Mouse (Mus musculus): ENCODE data around the gene C2cd5. TPM values are rescaled to one million over a fixed set of nuclear protein-coding genes. Genes with fewer than 3 reads are reported as not detected.

The C2cd5 gene
- total RNA-seq, 1 experiment = 26.5 TPM

DNA sequence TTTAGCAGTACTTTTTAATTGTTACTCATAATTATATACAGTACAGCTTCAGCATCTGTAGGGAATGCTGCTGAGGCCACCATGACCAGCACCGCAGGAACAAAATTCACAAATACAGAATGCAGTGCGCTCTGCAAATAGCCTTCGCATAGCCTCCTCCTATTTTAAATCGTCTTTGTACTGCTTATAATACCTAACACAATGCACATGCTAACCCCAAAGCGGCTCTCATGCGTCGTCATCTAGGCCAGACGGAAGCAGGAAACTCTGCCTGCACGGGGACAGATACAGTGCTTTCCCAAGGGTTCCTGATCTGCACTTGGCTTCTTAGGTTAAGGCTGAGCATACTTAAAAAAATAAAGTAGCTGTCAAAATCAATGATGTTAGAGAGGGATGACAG lies 29.2 kb downstream of the C2cd5 start:
- no peak for TF ChIP-seq ZC3H11A (IDR thresholded peaks at IDR 0.05; ENCODE audit: borderline replicate concordance, low read depth, low read length)
- no peak for TF ChIP-seq HCFC1 (IDR thresholded peaks at IDR 0.05; ENCODE audit: borderline replicate concordance, insufficient read depth, low read length)
- no peak for TF ChIP-seq ZNF384 (IDR thresholded peaks at IDR 0.05; ENCODE audit: low read depth, low read length)
- TF ChIP-seq MAFK (IDR thresholded peaks at IDR 0.05; ENCODE audit: insufficient read depth, low read depth, low read length) = no peak
- TF ChIP-seq CHD2 (IDR thresholded peaks at IDR 0.05; ENCODE audit: low read depth, low read length) = no peak
- Histone ChIP-seq H3K9me3 (ENCODE audit: control insufficient read depth, insufficient read depth, low read depth, low read length) (no peaks in the 10 kb centered on the region), H3K4me3 (ENCODE audit: insufficient read depth in 1 of 2, low read depth in 1 of 2, low read length in 2 of 2, poor library complexity in 1 of 2, severe bottlenecking in 1 of 2) (no peak overlapping the region), H3K4me1 (ENCODE audit: control insufficient read depth in 2 of 2, insufficient read depth in 2 of 2, low read length in 2 of 2, poor library complexity in 1 of 2) (peaks cover 2 to 9% of the 10 kb centered on the region in 2 experiments), H3K27ac (ENCODE audit: insufficient read depth, low read depth, low read length, poor library complexity, severe bottlenecking) (no peak overlapping the region), H3K9ac (ENCODE audit: insufficient read depth, low read depth, low read length, poor library complexity, severe bottlenecking) (peak overlapping the region; percentile 4; the same call in 1 of the 2 replicates), H3K36me3 (ENCODE audit: control insufficient read depth, insufficient read depth, low read length, poor library complexity, severe bottlenecking) (peaks cover 14% of the 10 kb centered on the region)
- no peak for DNase-seq (ENCODE audit: low read depth, low spot score)
- in situ Hi-C loops (cut with MboI; ENCODE audit: low sequenced_read_pairs in 2 of 2, unreplicated experiment in 2 of 2) = no loop called here

DNA sequence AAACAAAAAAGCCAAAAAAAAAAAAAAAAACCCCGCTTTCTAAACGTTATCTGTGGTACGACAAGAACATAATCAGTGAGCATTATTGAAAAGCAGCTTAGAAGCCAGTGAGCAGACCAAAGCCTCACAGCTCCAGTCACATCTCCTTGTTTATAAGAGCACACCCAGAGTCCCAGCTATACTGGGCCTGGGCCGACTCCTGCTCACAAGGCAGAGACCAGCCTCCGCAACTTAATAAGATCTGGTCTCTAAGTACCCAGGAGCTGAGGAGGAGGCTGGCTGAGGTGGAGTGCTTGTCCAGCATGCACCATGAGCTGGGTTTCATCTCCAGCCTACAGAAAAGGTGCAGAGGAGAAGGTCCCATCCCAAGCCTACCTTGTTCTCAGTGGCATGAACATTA lies 29.9 kb downstream of the C2cd5 start:
- no peak overlapping the region for H3K27ac ChIP-seq (ENCODE audit: insufficient read depth, low read depth, low read length, poor library complexity, severe bottlenecking)
- H3K9ac ChIP-seq (ENCODE audit: insufficient read depth, low read depth, low read length, poor library complexity, severe bottlenecking) = no peak overlapping the region
- no peak overlapping the region for H3K4me3 ChIP-seq (ENCODE audit: insufficient read depth in 1 of 2, low read depth in 1 of 2, low read length in 2 of 2, poor library complexity in 1 of 2, severe bottlenecking in 1 of 2)
- DNase-seq (ENCODE audit: low read depth, low spot score) = no peak
- TF ChIP-seq ZNF384 (IDR thresholded peaks at IDR 0.05; ENCODE audit: low read depth, low read length) = no peak
- no peak for TF ChIP-seq CHD2 (IDR thresholded peaks at IDR 0.05; ENCODE audit: low read depth, low read length)
- no peak for TF ChIP-seq MAFK (IDR thresholded peaks at IDR 0.05; ENCODE audit: insufficient read depth, low read depth, low read length)
- TF ChIP-seq HCFC1 (IDR thresholded peaks at IDR 0.05; ENCODE audit: borderline replicate concordance, insufficient read depth, low read length) = no peak
- TF ChIP-seq ZC3H11A (IDR thresholded peaks at IDR 0.05; ENCODE audit: borderline replicate concordance, low read depth, low read length) = no peak
- in situ Hi-C loops (cut with MboI; ENCODE audit: low sequenced_read_pairs in 2 of 2, unreplicated experiment in 2 of 2) = no loop called here
- H3K9me3 ChIP-seq (ENCODE audit: control insufficient read depth, insufficient read depth, low read depth, low read length) = no peaks in the 10 kb centered on the region
- H3K4me1 ChIP-seq (ENCODE audit: control insufficient read depth in 2 of 2, insufficient read depth in 2 of 2, low read length in 2 of 2, poor library complexity in 1 of 2) = peaks cover 2 to 9% of the 10 kb centered on the region in 2 experiments
- H3K36me3 ChIP-seq (ENCODE audit: control insufficient read depth, insufficient read depth, low read length, poor library complexity, severe bottlenecking) = peaks cover 9% of the 10 kb centered on the region

DNA sequence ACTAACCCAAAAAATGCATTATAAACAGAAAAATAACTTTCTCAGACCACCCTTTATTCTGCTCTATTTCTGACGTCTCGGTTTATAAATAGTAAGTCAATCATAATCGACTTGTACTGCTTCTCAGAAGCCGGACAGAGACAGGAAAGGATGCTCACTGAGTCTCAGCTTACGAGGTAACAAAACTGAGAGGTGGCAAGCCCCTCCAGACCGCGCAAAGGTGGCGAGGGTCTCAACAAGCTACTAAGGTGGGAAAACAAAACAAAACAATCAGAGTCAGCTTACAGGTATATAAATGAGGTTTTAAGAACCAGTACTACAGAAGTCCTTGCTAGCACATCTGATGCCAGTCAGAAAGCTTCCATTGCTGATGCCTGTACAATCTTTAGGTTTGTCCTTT lies 30.3 kb downstream of the C2cd5 start:
- H3K27ac ChIP-seq (ENCODE audit: insufficient read depth, low read depth, low read length, poor library complexity, severe bottlenecking) = no peak overlapping the region
- peaks cover 2 to 9% of the 10 kb centered on the region in 2 experiments for H3K4me1 ChIP-seq (ENCODE audit: control insufficient read depth in 2 of 2, insufficient read depth in 2 of 2, low read length in 2 of 2, poor library complexity in 1 of 2)
- no peak for DNase-seq (ENCODE audit: low read depth, low spot score)
- no peaks in the 10 kb centered on the region for H3K9me3 ChIP-seq (ENCODE audit: control insufficient read depth, insufficient read depth, low read depth, low read length)
- no peak overlapping the region for H3K9ac ChIP-seq (ENCODE audit: insufficient read depth, low read depth, low read length, poor library complexity, severe bottlenecking)
- in situ Hi-C loops (cut with MboI; ENCODE audit: low sequenced_read_pairs in 2 of 2, unreplicated experiment in 2 of 2) = no loop called here
- peaks cover 9% of the 10 kb centered on the region for H3K36me3 ChIP-seq (ENCODE audit: control insufficient read depth, insufficient read depth, low read length, poor library complexity, severe bottlenecking)
- no peak overlapping the region for H3K4me3 ChIP-seq (ENCODE audit: insufficient read depth in 1 of 2, low read depth in 1 of 2, low read length in 2 of 2, poor library complexity in 1 of 2, severe bottlenecking in 1 of 2)
- TF ChIP-seq CHD2 (IDR thresholded peaks at IDR 0.05; ENCODE audit: low read depth, low read length) = no peak
- TF ChIP-seq HCFC1 (IDR thresholded peaks at IDR 0.05; ENCODE audit: borderline replicate concordance, insufficient read depth, low read length) = no peak
- TF ChIP-seq MAFK (IDR thresholded peaks at IDR 0.05; ENCODE audit: insufficient read depth, low read depth, low read length) = no peak
- no peak for TF ChIP-seq ZNF384 (IDR thresholded peaks at IDR 0.05; ENCODE audit: low read depth, low read length)
- no peak for TF ChIP-seq ZC3H11A (IDR thresholded peaks at IDR 0.05; ENCODE audit: borderline replicate concordance, low read depth, low read length)

DNA sequence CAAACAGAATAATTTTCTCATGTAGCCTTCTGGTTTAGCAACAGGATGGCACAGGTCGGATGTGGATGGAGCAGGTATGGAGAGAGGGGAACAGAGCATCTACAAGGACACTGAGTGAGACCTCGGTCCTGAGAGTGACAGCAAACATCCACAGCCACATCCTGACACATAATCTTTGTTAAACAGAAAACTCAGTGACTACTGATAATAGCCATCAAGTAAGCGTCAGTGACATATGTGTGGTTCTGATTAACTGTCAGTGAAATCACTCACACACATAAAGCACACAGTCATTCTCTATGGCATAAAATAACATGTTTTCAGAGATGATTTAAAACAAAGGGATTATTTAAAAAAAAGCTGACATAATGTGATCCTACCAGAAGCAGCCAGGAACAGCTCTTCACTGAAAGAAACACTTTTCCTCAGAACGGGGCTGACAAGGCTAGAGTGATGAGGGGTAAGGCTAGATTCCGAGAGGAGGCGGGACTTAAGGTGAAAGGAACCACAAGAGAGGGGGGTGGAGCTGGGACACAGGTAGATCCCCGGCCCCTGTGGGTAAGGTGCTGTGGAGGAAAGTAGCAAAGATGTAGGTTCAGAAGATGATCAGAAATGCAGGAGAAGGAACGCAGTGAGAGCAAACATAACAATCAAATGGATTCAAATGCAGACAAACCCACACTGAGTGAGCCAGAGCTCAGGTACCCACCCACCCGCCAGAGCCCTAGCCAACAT lies 31.6 kb downstream of the C2cd5 start:
- TF ChIP-seq ZNF384 (IDR thresholded peaks at IDR 0.05; ENCODE audit: low read depth, low read length) = no peak
- no peak for TF ChIP-seq ZC3H11A (IDR thresholded peaks at IDR 0.05; ENCODE audit: borderline replicate concordance, low read depth, low read length)
- no peak for TF ChIP-seq HCFC1 (IDR thresholded peaks at IDR 0.05; ENCODE audit: borderline replicate concordance, insufficient read depth, low read length)
- no peak for TF ChIP-seq CHD2 (IDR thresholded peaks at IDR 0.05; ENCODE audit: low read depth, low read length)
- TF ChIP-seq MAFK (IDR thresholded peaks at IDR 0.05; ENCODE audit: insufficient read depth, low read depth, low read length) = no peak
- Histone ChIP-seq H3K27ac (ENCODE audit: insufficient read depth, low read depth, low read length, poor library complexity, severe bottlenecking) (no peak overlapping the region), H3K4me1 (ENCODE audit: control insufficient read depth in 2 of 2, insufficient read depth in 2 of 2, low read length in 2 of 2, poor library complexity in 1 of 2) (peaks cover 2 to 9% of the 10 kb centered on the region in 2 experiments), H3K9ac (ENCODE audit: insufficient read depth, low read depth, low read length, poor library complexity, severe bottlenecking) (no peak overlapping the region), H3K4me3 (ENCODE audit: insufficient read depth in 1 of 2, low read depth in 1 of 2, low read length in 2 of 2, poor library complexity in 1 of 2, severe bottlenecking in 1 of 2) (no peak overlapping the region), H3K9me3 (ENCODE audit: control insufficient read depth, insufficient read depth, low read depth, low read length) (no peaks in the 10 kb centered on the region), H3K36me3 (ENCODE audit: control insufficient read depth, insufficient read depth, low read length, poor library complexity, severe bottlenecking) (peaks cover 7% of the 10 kb centered on the region)
- DNase-seq (ENCODE audit: low read depth, low spot score) = peak; percentile 34
- in situ Hi-C loops (cut with MboI; ENCODE audit: low sequenced_read_pairs in 2 of 2, unreplicated experiment in 2 of 2) = no loop called here

Data from ES-E14 (cell line).